Mouse (Mus musculus): ENCODE measurements around the gene H6pd. TPM values are rescaled to one million over a fixed set of nuclear protein-coding genes. Genes with fewer than 3 reads are reported as not detected.

The H6pd gene
- total RNA-seq, 2 experiments from 2014 or later = 11.2 to 11.5 TPM

DNA sequence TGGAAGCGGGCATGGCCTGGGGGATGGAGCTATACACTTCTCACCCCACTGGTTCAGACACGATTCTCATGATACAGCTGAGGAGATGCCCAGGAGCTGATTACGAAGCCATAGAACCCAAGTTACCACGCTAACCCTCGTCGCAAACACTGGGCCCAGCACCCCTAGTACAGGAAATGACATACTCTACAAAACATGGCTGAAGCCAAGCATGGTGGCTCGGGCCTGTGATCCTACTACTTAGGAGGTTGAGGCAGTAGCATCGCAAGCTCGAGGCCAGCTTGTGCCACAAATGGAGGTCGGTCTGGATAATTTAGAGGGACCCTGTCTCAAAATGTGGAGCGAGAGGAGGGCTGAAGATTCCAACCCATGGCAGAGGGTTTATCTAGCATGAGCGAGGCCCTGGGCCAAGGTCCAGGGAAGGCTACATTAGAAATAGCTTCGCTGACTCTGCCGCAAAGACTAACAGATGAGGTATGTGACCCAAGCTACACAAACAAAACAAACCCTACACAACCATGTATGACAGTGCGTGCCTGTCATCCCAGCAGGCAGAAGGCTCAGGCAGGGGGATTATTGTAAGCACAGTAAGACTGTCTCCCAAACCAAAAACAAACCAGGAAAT is 8.8 kb downstream of the H6pd start:
- no peak for DNase-seq (ENCODE audit: low spot score in 2 of 2)

DNA sequence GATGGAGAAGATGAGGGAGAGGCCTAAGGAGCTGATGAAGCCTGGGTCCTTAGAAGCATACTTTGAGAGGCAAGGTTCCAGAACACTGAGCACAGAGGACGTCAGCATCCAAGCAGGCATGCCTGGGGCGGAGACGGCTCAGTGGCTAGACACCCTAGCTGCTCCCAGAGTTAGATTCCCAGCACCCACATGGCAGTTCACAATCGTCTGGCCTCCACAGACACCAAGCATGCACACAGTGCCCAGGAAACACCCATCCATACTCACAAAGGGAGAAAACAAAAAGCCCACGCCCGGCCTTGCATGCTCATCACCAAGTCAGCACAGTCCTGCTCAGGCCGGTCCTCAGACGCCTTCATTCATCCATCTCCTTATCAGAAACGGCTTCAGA is 9.3 kb downstream of the H6pd start:
- no peak for DNase-seq (ENCODE audit: low spot score in 2 of 2)

DNA sequence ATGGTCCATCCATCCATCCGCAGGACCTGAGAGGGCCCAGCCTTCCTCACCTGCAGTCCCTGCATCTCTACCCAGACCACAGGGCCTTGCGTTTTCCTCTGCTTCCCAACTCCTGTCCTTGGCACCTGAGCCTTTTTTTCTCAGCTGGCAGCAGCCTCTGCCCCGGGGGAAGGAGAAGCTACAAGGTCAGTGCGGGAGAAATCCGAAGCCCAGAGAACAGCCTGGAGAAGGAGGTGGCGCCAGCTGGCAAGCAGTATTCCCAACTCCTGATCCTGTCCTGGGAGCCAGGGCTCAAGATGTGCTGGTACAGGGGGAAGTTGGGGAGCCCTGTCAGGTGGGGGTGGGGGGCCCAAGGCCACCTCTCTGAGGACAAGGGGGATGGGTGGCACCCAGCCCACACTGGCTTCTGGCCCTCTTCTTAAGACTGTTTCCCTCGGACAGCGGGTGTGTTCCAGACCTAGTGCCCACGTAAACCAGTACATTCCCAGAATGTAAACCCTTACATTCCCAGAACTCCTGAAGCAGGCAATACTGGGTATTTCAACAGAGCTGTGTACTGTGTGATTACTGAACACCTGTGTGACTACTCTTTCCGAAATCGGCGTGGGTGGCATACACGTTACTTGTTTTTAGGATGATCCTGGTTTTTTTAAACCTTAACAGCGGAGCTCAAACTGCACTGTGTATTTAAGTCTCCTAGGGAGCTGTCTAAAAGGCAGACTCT is 9.9 kb downstream of the H6pd start:
- DNase-seq (ENCODE audit: low spot score in 2 of 2) = no peak

DNA sequence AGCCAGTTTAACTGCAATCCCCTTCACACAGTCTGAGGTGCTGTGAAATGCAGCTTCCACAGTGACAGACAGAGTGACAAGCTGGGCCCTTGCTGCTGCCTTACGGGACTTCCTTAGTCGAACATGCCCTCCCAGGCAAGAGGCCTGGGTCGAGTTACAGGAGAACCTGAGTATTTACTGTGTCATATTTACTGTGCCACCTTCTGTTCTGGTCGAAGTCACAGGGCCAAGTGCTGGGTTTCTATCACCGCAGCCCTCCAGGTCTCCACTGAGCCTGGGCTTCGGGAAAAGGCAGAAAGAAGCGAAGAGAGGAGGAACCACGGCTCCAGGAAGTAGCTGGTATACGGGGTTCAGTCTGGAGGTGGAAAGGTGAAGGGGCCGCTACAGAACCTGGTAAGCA is 10.8 kb downstream of the H6pd start:
- DNase-seq (ENCODE audit: low spot score in 2 of 2) = no peak

GRCm38 (mm10) chr4:149996440-149996839 is 12.4 kb downstream of the H6pd start:
- DNase-seq (ENCODE audit: low spot score in 2 of 2) = no peak

GRCm38 (mm10) chr4:149995911-149996310 is 12.9 kb downstream of the H6pd start:
- DNase-seq (ENCODE audit: low spot score in 2 of 2) = no peak

GRCm38 (mm10) chr4:149994218-149994617 is 14.6 kb downstream of the H6pd start:
- no peak for DNase-seq (ENCODE audit: low spot score in 2 of 2)

DNA sequence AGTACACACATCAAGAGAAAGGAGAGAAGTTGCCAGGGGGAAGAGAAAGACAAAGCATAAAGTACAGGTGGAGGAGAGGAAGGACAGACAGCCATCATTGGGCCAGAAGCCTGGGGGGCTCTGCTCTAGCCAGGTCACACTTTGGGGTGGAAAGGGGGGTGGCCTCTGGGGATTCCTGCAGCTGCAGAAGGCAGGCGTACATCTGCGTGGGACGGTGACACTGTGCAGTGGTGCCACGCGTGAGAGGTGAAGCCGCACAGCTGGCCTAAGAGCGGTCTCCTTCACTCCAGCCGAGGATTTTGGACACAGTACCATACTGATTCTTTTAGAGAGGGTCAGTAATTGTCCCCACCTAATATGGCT is 16.2 kb downstream of the H6pd start:
- no peak for DNase-seq (ENCODE audit: low spot score in 2 of 2)

GRCm38 (mm10) chr4:149991755-149992669 is 16.8 kb downstream of the H6pd start:
- no peak for DNase-seq (ENCODE audit: low spot score in 2 of 2)

GRCm38 (mm10) chr4:149990954-149991633 is 17.7 kb downstream of the H6pd start:
- no peak for DNase-seq (ENCODE audit: low spot score in 2 of 2)

- DNase-seq (ENCODE audit: low spot score in 2 of 2) = peak in 1 of 2 experiments; percentile 17
Measured at GRCm38 (mm10) chr4:149990212-149990953, 18.4 kb downstream of the H6pd start.

DNA sequence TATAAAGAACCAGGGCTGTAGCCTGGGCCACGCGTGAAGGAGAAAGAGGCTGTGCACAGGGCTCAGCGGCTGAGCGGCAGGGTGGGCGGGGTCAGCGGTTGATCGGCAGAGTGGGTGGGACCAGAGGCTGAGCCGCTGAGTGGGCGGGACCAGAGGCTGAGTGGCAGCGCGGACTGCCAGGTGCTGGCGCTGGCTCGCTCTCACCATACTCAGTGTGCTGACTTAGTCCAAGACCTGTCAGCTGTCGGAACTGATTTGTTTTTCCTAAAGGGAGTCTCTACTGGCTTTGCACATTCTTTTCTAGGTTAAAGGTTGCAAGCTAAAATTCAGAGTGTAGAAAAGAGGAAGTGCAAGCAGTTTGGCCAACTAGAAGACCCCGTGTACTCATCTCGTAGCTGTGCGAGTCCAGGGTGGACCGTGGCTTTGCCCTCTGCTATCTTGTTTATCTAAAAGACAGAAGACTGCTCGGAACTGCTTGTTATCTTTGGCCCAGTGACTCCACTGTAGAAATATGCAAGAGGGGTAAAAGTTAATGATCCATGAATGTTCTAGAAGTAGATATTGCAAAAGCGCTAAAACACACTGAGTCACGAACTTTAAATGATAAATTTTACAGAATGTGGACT is 19.8 kb downstream of the H6pd start:
- peak; percentile 86 to 89 for DNase-seq (ENCODE audit: low spot score in 2 of 2)

DNA sequence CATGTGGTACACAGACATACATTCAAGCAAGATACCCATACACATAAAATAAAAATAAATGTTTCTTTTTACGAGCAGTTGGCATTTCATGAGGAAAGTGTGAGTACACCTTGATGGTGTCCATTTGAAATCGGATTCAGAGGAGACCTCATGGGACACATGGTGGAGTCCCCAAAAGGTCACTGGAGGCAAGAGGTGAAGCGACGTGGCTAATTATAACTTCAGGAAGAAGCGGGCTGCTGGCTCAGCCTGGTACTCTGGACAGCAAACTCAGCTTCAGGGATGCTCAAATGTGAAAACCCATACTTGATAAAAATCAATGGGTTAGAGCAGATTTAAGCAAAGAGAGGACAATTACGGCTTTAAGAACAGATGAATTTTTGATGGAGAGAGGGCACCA is 20.5 kb downstream of the H6pd start:
- DNase-seq (ENCODE audit: low spot score in 2 of 2) = no peak

- DNase-seq (ENCODE audit: low spot score in 2 of 2) = no peak
Measured at GRCm38 (mm10) chr4:149986671-149987417, 22.0 kb downstream of the H6pd start.

DNA sequence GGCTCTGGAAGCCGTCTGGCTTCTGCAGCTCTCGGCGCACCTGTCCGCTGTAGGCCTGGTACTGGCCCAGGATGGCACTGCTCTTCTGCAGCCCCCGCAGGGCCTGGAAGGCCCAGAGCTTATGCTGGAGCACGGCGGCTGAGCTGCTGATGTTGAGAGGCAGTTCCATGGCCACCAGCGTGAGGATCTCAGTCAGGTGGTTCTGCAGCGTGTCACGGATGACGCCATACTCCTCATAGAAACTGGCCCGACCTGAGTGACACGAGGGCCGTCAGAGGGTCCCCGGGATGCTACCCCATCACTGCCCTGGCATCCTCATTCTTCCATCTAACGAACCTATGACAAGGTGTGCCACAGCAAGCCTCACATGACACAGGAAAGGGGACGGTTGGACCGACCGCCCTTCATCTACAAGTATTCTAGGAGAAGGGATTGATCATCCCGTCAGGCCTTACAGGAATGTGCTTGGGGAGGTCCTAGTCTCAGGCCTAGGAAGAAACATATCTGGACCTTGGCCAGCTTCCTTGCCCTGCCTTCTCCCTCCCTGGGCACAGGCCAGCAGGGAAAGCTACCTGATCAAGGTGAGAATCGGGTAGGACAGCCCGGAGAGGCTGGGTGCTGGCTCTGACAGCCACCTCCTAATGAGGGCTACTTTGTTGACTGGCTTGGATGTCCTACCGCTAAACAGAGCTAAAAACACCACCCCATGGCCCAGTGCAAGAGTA is 24.7 kb downstream of the H6pd start:
- DNase-seq (ENCODE audit: low spot score in 2 of 2) = no peak

DNA sequence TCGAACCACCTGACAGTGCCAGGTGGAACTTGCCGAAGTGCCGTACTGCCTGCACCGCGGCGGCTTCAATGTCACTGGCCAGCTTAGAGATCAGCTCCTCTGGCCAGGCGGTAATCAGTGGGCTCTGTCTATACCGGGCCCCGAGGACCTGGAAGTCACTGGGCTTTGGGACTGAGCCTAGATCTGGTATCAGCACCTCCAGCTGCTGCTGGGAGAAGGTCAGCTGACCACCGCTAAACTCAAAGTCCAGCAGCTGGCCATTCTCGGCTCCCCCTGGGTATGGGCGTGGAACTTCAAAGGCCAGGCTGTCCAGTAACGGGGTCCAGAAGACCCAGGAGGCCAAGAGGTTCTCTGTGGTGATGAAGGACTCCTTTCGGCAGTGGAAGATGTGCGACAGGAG is 26.7 kb downstream of the H6pd start:
- DNase-seq (ENCODE audit: low spot score in 2 of 2) = no peak

DNA sequence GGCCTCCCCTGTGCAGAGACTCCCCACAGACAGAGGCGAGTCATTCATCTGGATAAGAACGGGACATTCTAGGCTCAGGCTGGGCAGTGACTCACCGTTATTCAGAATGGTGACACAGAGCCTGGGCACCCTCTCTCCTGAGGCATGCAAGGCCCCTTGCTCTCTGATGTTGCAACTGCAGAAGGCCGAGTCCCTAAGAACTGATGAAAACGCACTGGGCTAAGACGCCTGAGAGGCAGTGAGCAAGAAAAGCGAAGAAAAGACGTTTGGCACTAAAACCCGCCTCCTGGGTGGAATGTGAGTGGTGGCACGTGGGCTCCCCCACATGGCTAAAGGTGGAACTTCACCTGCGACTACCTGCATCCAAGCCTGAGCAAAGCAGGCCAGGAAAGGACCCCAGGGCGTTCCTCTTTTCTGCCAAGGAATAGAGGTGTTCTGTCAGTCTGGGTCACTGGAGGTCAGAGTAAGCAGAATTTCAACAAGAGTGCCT is 29.0 kb downstream of the H6pd start:
- peak; percentile 86 to 87 for DNase-seq (ENCODE audit: low spot score in 2 of 2)

DNA sequence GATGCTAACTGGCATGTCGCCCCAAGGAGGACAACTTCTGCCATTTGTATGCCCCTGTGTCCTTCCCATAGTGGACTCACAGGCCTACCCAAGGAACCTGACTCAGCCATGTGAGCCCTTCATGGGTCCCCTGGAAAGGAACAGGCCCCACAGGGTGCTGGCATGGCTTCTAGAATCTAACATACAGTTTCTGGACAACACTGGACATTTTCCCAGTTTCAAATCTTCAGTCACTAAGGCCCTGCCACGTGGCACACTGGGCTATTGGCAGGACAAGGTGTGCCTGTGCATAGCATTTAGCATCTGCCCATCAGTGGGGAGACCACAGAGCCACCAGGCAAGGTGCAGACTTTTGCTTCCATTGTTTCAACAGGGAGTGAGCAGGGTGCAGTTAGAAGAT is 30.0 kb downstream of the H6pd start:
- DNase-seq (ENCODE audit: low spot score in 2 of 2) = no peak

All from left cerebral cortex, adult 18-20 months (tissue).